Mouse (Mus musculus): Measurements from ENCODE around the gene Tedc2. TPM values are rescaled to one million over a fixed set of nuclear protein-coding genes. Genes with fewer than 3 reads are reported as not detected.

The Tedc2 gene
- 19.0 and 19.6 TPM in 2 replicates for polyA plus RNA-seq (2012)

GRCm38 (mm10) chr17:24220435-24221411 is at the start of gene Tedc2:
TSS of gene Tedc2 (minus strand) at chr17:24220851.

GRCm38 (mm10) chr17:24251320-24252069 is 30.8 kb upstream of the Tedc2 start, which contains the start of gene Ccnf:
TSS of gene Ccnf (minus strand) at chr17:24251484.

GRCm38 (mm10) chr17:24209043-24209915 is 11.4 kb downstream of the Tedc2 start, which contains the start of gene Ntn3:
TSS of gene Ntn3 (minus strand) at chr17:24209531.

GRCm38 (mm10) chr17:24205284-24205888 is 15.3 kb downstream of the Tedc2 start, which contains the start of gene Tbc1d24:
TSS of gene Tbc1d24 (minus strand) at chr17:24205562.

GRCm38 (mm10) chr17:24169317-24170065 is 51.2 kb downstream of the Tedc2 start, which contains the start of gene Atp6v0c:
TSS of gene Atp6v0c (minus strand) at chr17:24169702.

Other genes starting within 250 kb of the Tedc2 start
- gene Prss30, start 240.3 kb downstream of the Tedc2 start, polyA plus RNA-seq (2012), result 0.25 and 0.40 TPM in 2 replicates
- 0.04 TPM in 1 of 2 replicates, not detected in the other for gene Prss22, start 222.8 kb downstream of the Tedc2 start, polyA plus RNA-seq (2012)
- gene Prss27, start 182.7 kb downstream of the Tedc2 start, polyA plus RNA-seq (2012), result not detected in 2 replicates
- 11.5 and 14.5 TPM in 2 replicates for gene Kctd5, start 147.4 kb downstream of the Tedc2 start, polyA plus RNA-seq (2012)
- 31.7 and 42.0 TPM in 2 replicates for gene Pdpk1, start 69.9 kb downstream of the Tedc2 start, polyA plus RNA-seq (2012)
- gene Amdhd2, start 57.1 kb downstream of the Tedc2 start, polyA plus RNA-seq (2012), result 177 and 199 TPM in 2 replicates
- 505 and 717 TPM in 2 replicates for gene Atp6v0c, start 51.1 kb downstream of the Tedc2 start, polyA plus RNA-seq (2012)
- gene Tbc1d24, start 15.3 kb downstream of the Tedc2 start, polyA plus RNA-seq (2012), result 1.9 and 4.0 TPM in 2 replicates
- 0.39 and 0.79 TPM in 2 replicates for gene Ntn3, start 11.3 kb downstream of the Tedc2 start, polyA plus RNA-seq (2012)
- 12.6 and 17.9 TPM in 2 replicates for gene Ccnf, start 30.6 kb upstream of the Tedc2 start, polyA plus RNA-seq (2012)
- not detected in 2 replicates for gene Abca17, start 130.2 kb upstream of the Tedc2 start, polyA plus RNA-seq (2012)
- 17.2 and 20.4 TPM in 2 replicates for gene Abca3, start 131.1 kb upstream of the Tedc2 start, polyA plus RNA-seq (2012)
- gene Rnps1, start 193.7 kb upstream of the Tedc2 start, polyA plus RNA-seq (2012), result 380 and 417 TPM in 2 replicates
- gene Eci1, start 205.8 kb upstream of the Tedc2 start, polyA plus RNA-seq (2012), result 60.8 and 65.3 TPM in 2 replicates
- 0.14 and 0.30 TPM in 2 replicates for gene Dnase1l2, start 222.3 kb upstream of the Tedc2 start, polyA plus RNA-seq (2012)
- 22.1 and 25.5 TPM in 2 replicates for gene E4f1, start 249.5 kb upstream of the Tedc2 start, polyA plus RNA-seq (2012)
- gene Pgp, start 249.5 kb upstream of the Tedc2 start, polyA plus RNA-seq (2012), result 40.9 and 49.4 TPM in 2 replicates